Mouse (Mus musculus) CH12.LX (cell line): ENCODE data around the gene Trappc3.
A peak's percentile ranks its signal among the peaks of the same experiment; 100 is the strongest.

Experiments
- BHLHE40 ChIP-seq: IDR thresholded peaks from 2 replicates; pipeline ENCODE4 v1.6.1; 2011; ENCODE audit warnings: mild to moderate bottlenecking, low read depth, low read length, improper control_type of control experiment
- CTCF ChIP-seq, 2 experiments: IDR thresholded peaks in 1 of 2; conservative IDR thresholded peaks in 1 of 2; 2 replicates each; pipeline ENCODE4 v1.5.1; 2011 to 2012; ENCODE audit warnings: low read depth in 2 of 2, low read length in 2 of 2, improper control_type of control experiment in 1 of 2, inconsistent platforms in 1 of 2, mild to moderate bottlenecking in 1 of 2, moderate library complexity in 1 of 2
- E2F4 ChIP-seq: IDR thresholded peaks from 2 replicates; pipeline ENCODE4 v1.6.1; 2011; ENCODE audit warnings: low read depth, low read length, improper control_type of control experiment; ENCODE audit not compliant: insufficient replicate concordance
- EP300 ChIP-seq: IDR thresholded peaks from 2 replicates; pipeline ENCODE4 v1.6.1; 2011; ENCODE audit warnings: low read length, improper control_type of control experiment
- GABPA ChIP-seq: IDR thresholded peaks from 2 replicates; pipeline ENCODE4 v1.6.1; 2012; ENCODE audit warnings: low read depth, low read length, improper control_type of control experiment, inconsistent platforms; ENCODE audit not compliant: insufficient replicate concordance
- MAZ ChIP-seq: IDR thresholded peaks from 2 replicates; pipeline ENCODE4 v1.6.1; 2012; ENCODE audit warnings: low read depth, mild to moderate bottlenecking, inconsistent platforms, low read length, improper control_type of control experiment, moderate library complexity
- MXI1 ChIP-seq: IDR thresholded peaks from 2 replicates; pipeline ENCODE4 v1.6.1; 2011; ENCODE audit warnings: mild to moderate bottlenecking, low read depth, low read length, improper control_type of control experiment
- PAX5 ChIP-seq: IDR thresholded peaks from 2 replicates; pipeline ENCODE4 v1.6.1; 2012; ENCODE audit warnings: low read length, inconsistent platforms, mixed read lengths
- POLR2A ChIP-seq: IDR thresholded peaks from 2 replicates; pipeline ENCODE4 v1.6.1; 2011; ENCODE audit warnings: low read depth, mild to moderate bottlenecking, improper control_type of control experiment, low read length
- USF1 ChIP-seq: IDR thresholded peaks from 2 replicates; pipeline ENCODE4 v1.6.1; 2014; ENCODE audit warnings: low read depth, mild to moderate bottlenecking, inconsistent platforms, low read length, improper control_type of control experiment
- ZC3H11A ChIP-seq: IDR thresholded peaks from 2 replicates; pipeline ENCODE4 v1.6.1; 2012; ENCODE audit warnings: low read depth, mild to moderate bottlenecking, inconsistent platforms, low read length, improper control_type of control experiment

GRCm38 (mm10) chr4:126277906-126278564 lies 15.9 kb downstream of the Trappc3 start:
- no peak for TF ChIP-seq MXI1
- TF ChIP-seq E2F4, result no peak
- TF ChIP-seq BHLHE40, result no peak
- TF ChIP-seq USF1, result no peak
- TF ChIP-seq MAZ, result no peak
- TF ChIP-seq POLR2A, result no peak
- TF ChIP-seq ZC3H11A, result no peak; the same call in 1 of the 2 replicates
- no peak for TF ChIP-seq EP300
- TF ChIP-seq CTCF (conservative IDR thresholded peaks at IDR 0.05 in 1 of 2, IDR thresholded peaks at IDR 0.05 in 1 of 2; ENCODE audit: low read depth in 2 of 2, low read length in 2 of 2), result peak; percentile 65 to 89
- TF ChIP-seq GABPA, result no peak
- TF ChIP-seq PAX5, result no peak
